Mouse (Mus musculus) embryonic fibroblast, embryonic 13.5 days (primary cell): ENCODE results near the gene Fstl5.

Experiments
- CTCF ChIP-seq: IDR thresholded peaks from 2 replicates; pipeline ENCODE4 v1.5.1; 2011; ENCODE audit warnings: mild to moderate bottlenecking, control low read depth, low read length, moderate library complexity, borderline replicate concordance; ENCODE audit not compliant: insufficient read depth
- POLR2A ChIP-seq: IDR thresholded peaks from 2 replicates; pipeline ENCODE4 v1.6.1; 2011; ENCODE audit warnings: low read depth, mild to moderate bottlenecking, control low read depth, low read length, moderate library complexity

- TF ChIP-seq CTCF (no peak), POLR2A (no peak)
Observed at GRCm38 (mm10) chr3:76061996-76062395, 12.1 kb upstream of the Fstl5 start.
